Mouse (Mus musculus): ENCODE results near the gene Cdh24. TPM values are rescaled to one million over a fixed set of nuclear protein-coding genes. Genes with fewer than 3 reads are reported as not detected.

Gene Cdh24
- polyA plus RNA-seq, 1 experiment from 2014 or later = 5.1 TPM

DNA sequence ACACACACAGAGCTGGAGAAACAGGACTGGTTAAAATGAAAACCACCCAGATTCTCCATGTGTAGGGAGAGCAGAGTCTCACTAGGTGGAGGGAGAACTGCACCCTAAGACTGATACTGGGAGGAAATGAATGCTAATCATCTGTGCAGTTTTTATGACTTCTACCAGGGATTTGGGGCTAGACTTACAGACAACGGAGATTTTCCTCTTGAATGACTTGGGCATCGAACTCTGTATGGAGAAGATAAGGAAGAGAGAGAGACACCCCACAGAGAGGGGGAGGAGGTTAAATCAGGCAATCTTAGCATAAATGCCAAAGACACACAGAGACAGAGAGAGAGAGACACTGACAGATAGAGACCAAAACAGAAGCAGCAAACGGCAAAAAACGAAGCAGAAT, 6.7 kb upstream of the Cdh24 start:
- Histone ChIP-seq H3K4me1 (ENCODE audit: control insufficient read depth, insufficient read depth, low read length) (peaks cover 9% of the 10 kb centered on the region; the same call in 1 of the 2 replicates), H3K27ac (ENCODE audit: low read length) (no peak overlapping the region), H3K27me3 (ENCODE audit: control insufficient read depth, insufficient read depth, low read length) (no peaks in the 10 kb centered on the region), H3K9ac (replicated peaks; ENCODE audit: low read depth, low read length) (no peak overlapping the region), H3K4me2 (replicated peaks; ENCODE audit: low read depth, low read length) (no peak overlapping the region), H3K36me3 (ENCODE audit: control insufficient read depth, insufficient read depth, low read length) (peaks cover 81% of the 10 kb centered on the region), H3K4me3 (ENCODE audit: low read depth, low read length) (no peak overlapping the region), H3K9me3 (ENCODE audit: control insufficient read depth, low read depth, low read length) (no peaks in the 10 kb centered on the region)
- WGBS = 85% methylated on average over 4 of the region's 4 CpGs
- no peak for ATAC-seq (ENCODE audit: insufficient number of reproducible peaks, insufficient read depth, low FRiP score, low read depth)

DNA sequence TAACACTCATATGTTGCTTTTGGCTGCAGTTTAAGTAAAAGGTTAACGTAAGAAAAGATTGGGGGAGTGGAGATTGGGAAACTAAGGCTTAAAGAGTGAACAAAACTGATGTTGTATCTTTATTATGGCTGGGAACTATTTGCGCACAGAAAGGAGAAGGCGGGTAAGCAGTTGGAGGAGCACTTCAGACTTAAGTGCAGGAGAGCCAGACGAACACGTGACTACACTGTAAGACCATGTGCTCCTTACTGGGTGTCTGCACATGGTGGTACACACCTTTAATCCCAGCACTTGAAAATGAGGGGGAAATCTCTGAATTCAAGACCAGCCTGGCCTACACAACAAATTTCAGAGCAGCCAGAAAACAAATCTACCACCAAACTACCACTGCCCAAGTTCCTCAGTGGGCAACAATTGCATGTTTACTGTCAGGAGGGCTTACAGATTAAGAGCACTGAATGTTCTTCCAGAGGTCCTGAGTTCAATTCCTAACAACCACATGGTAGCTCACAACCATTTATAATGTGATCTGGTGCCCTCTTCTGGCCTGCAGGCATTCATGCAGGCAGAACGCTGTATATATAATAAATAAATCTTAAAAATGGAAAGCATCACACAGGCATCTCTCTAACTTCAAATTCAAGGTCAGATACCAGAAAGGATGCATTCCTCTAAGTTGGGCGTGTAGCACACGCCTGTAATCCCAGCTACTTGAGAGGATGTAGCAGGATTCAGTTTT, 5.9 kb upstream of the Cdh24 start:
- peaks cover 5% of the 10 kb centered on the region; the same call in 1 of the 2 replicates for H3K4me1 ChIP-seq (ENCODE audit: control insufficient read depth, insufficient read depth, low read length)
- peaks cover 90% of the 10 kb centered on the region for H3K36me3 ChIP-seq (ENCODE audit: control insufficient read depth, insufficient read depth, low read length)
- H3K4me3 ChIP-seq (ENCODE audit: low read depth, low read length) = no peak overlapping the region
- no peak for ATAC-seq (ENCODE audit: insufficient number of reproducible peaks, insufficient read depth, low FRiP score, low read depth)
- no peak overlapping the region for H3K4me2 ChIP-seq (replicated peaks; ENCODE audit: low read depth, low read length)
- no peaks in the 10 kb centered on the region for H3K9me3 ChIP-seq (ENCODE audit: control insufficient read depth, low read depth, low read length)
- no peak overlapping the region for H3K9ac ChIP-seq (replicated peaks; ENCODE audit: low read depth, low read length)
- H3K27me3 ChIP-seq (ENCODE audit: control insufficient read depth, insufficient read depth, low read length) = no peaks in the 10 kb centered on the region
- H3K27ac ChIP-seq (ENCODE audit: low read length) = no peak overlapping the region
- 91% methylated on average over 8 of the region's 8 CpGs for WGBS

DNA sequence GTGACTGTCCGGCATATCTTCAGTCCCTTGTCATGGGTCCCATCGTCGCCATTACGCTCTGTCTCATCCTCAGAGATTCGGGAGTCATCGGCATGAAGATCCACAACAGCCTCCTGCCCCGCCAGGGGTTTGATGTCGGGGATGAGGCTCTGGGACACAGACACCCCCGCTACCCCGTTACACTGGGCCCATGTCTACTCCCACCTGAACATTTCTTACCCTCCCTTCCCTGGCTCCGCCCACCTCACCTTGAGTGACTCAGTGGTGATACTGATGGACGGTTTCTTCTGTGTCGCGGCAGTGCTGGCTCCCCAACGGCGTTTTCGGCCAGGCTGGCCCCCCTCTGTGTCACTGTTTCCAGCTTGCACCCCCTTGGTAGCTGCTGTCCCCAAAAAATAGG, 5.3 kb upstream of the Cdh24 start:
- ATAC-seq (ENCODE audit: insufficient number of reproducible peaks, insufficient read depth, low FRiP score, low read depth) = no peak
- H3K9ac ChIP-seq (replicated peaks; ENCODE audit: low read depth, low read length) = no peak overlapping the region

DNA sequence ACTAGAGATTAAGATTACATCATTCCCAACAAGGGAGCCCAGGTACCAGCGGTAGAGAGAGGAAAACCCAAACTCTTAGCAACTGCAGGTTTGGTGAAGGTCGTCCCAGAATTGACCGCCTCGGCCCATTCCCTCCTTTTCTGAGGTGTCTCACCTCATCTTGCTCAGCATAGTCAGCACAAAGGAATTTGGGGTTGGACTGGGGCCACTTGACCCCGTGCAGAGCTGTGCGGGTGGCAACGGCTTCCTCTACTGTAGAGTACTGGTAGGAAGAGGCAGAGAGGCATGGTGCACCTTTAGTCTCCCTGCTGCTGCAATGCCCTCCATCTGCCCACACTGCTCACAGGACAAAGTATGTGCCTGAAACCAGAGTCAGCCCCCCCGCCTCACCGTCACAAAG, 3.1 kb upstream of the Cdh24 start:
- H3K4me3 ChIP-seq (ENCODE audit: low read depth, low read length) = no peak overlapping the region
- H3K9me3 ChIP-seq (ENCODE audit: control insufficient read depth, low read depth, low read length) = no peaks in the 10 kb centered on the region
- H3K9ac ChIP-seq (replicated peaks; ENCODE audit: low read depth, low read length) = no peak overlapping the region
- H3K4me1 ChIP-seq (ENCODE audit: control insufficient read depth, insufficient read depth, low read length) = peaks cover 9% of the 10 kb centered on the region; the same call in 1 of the 2 replicates
- ATAC-seq (ENCODE audit: insufficient number of reproducible peaks, insufficient read depth, low FRiP score, low read depth) = no peak
- no peak overlapping the region for H3K27ac ChIP-seq (ENCODE audit: low read length)
- H3K27me3 ChIP-seq (ENCODE audit: control insufficient read depth, insufficient read depth, low read length) = no peaks in the 10 kb centered on the region
- peaks cover 69% of the 10 kb centered on the region for H3K36me3 ChIP-seq (ENCODE audit: control insufficient read depth, insufficient read depth, low read length)
- no peak overlapping the region for H3K4me2 ChIP-seq (replicated peaks; ENCODE audit: low read depth, low read length)
- 87% methylated on average over 9 of the region's 9 CpGs for WGBS

More for the DNA sequence above, 5.3 kb upstream of the Cdh24 start:
- no peaks in the 10 kb centered on the region for H3K4me1 ChIP-seq (ENCODE audit: control insufficient read depth, insufficient read depth, low read length)
- no peak overlapping the region for H3K27ac ChIP-seq (ENCODE audit: low read length)
- 94% methylated on average over 17 of the region's 17 CpGs for WGBS
- no peaks in the 10 kb centered on the region for H3K27me3 ChIP-seq (ENCODE audit: control insufficient read depth, insufficient read depth, low read length)
- H3K9me3 ChIP-seq (ENCODE audit: control insufficient read depth, low read depth, low read length) = no peaks in the 10 kb centered on the region
- no peak overlapping the region for H3K4me3 ChIP-seq (ENCODE audit: low read depth, low read length)
- H3K4me2 ChIP-seq (replicated peaks; ENCODE audit: low read depth, low read length) = no peak overlapping the region
- H3K36me3 ChIP-seq (ENCODE audit: control insufficient read depth, insufficient read depth, low read length) = peaks cover 87% of the 10 kb centered on the region

DNA sequence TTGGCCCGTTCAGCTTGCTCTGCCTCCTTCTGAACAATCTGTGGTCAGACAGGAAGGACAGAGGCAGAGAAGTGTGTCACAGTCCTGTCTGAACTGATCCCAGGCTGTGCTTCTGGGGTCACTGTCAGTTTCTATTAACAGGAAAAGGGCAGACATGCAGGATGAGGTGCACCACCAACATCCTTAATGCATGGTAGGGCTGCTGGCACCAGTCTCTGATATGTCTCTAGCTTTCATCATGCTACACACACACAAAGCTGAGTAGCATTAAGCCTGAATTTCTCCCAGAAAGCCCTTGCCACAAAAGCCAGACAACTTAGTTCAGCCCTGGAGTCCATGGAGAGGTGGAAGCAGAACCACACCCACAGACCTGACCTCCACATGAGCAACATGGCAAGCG, 1.8 kb upstream of the Cdh24 start:
- Histone ChIP-seq H3K9ac (replicated peaks; ENCODE audit: low read depth, low read length) (no peak overlapping the region), H3K27me3 (ENCODE audit: control insufficient read depth, insufficient read depth, low read length) (no peaks in the 10 kb centered on the region), H3K4me1 (ENCODE audit: control insufficient read depth, insufficient read depth, low read length) (peaks cover 11% of the 10 kb centered on the region; the same call in 1 of the 2 replicates), H3K27ac (ENCODE audit: low read length) (no peak overlapping the region), H3K4me3 (ENCODE audit: low read depth, low read length) (no peak overlapping the region), H3K9me3 (ENCODE audit: control insufficient read depth, low read depth, low read length) (no peaks in the 10 kb centered on the region), H3K4me2 (replicated peaks; ENCODE audit: low read depth, low read length) (no peak overlapping the region), H3K36me3 (ENCODE audit: control insufficient read depth, insufficient read depth, low read length) (peaks cover 62% of the 10 kb centered on the region)
- WGBS = 87% methylated on average over 2 of the region's 2 CpGs
- no peak for ATAC-seq (ENCODE audit: insufficient number of reproducible peaks, insufficient read depth, low FRiP score, low read depth)

DNA sequence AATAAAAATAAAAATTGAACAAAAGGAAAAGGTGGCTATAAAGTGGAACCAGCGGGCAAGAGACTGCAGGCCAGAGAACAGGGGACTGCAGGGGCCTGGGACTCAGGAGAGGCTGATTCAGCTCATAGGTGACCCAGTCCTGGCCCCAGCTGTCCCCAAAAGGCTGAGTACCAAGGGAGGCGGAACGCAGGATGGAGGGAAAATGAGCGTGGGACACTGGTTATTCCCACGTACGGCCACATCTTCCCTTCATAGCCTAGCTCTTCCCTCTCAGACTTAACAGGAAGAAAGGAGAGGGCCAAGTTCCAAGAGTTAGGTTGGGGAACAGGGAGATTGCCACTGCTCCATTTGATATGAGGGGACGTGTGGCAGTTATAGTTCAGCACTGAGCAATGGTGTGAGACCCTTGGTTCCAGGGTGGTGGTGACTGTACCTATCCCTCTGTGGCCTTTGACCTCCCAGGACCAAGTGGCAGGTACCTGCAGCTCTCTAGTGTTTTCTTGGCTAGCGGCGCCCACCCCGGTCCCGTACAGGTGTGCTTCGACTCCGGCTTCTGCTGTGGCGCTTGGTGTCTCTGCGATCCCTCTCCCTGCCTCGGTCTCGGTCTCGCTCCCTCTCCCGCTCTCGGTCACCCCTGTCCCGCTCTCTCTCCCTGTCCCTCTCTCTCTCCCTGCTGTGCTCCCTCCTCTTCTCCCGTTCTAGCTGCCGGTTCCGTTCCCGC, 1.2 kb upstream of the Cdh24 start:
- no peaks in the 10 kb centered on the region for H3K27me3 ChIP-seq (ENCODE audit: control insufficient read depth, insufficient read depth, low read length)
- H3K27ac ChIP-seq (ENCODE audit: low read length) = no peak overlapping the region
- H3K4me1 ChIP-seq (ENCODE audit: control insufficient read depth, insufficient read depth, low read length) = peaks cover 11% of the 10 kb centered on the region; the same call in 1 of the 2 replicates
- no peak overlapping the region for H3K4me2 ChIP-seq (replicated peaks; ENCODE audit: low read depth, low read length)
- H3K36me3 ChIP-seq (ENCODE audit: control insufficient read depth, insufficient read depth, low read length) = peaks cover 60% of the 10 kb centered on the region
- ATAC-seq (ENCODE audit: insufficient number of reproducible peaks, insufficient read depth, low FRiP score, low read depth) = no peak
- no peaks in the 10 kb centered on the region for H3K9me3 ChIP-seq (ENCODE audit: control insufficient read depth, low read depth, low read length)
- 78% methylated on average over 25 of the region's 25 CpGs for WGBS
- H3K9ac ChIP-seq (replicated peaks; ENCODE audit: low read depth, low read length) = no peak overlapping the region
- H3K4me3 ChIP-seq (ENCODE audit: low read depth, low read length) = no peak overlapping the region

DNA sequence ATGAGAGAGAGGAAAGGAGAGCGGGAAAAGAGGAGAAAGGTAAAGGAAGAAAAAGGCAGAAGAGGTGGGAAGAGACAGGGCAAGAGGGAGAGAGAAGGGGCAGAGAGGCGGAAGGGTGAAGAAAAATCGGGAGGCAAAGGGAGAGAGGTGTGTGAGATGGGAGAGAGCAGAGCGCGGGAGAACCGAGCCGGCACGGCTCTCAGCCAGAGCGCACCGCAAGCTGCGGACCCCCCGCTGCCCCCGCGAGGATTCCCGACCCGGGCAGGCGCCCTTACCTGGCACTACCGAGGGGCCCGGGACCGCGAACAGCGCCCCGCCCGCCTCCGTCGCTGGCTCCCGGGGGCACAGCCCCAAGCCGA, 239 bp downstream of the Cdh24 start, which contains the start of gene Gm17606:
Gene Gm17606 (plus strand): TSS at position 7 of the 359 bp plus-strand sequence.
- H3K9ac ChIP-seq (replicated peaks; ENCODE audit: low read depth, low read length) = peak within 1 kb of the TSS; percentile 76

DNA sequence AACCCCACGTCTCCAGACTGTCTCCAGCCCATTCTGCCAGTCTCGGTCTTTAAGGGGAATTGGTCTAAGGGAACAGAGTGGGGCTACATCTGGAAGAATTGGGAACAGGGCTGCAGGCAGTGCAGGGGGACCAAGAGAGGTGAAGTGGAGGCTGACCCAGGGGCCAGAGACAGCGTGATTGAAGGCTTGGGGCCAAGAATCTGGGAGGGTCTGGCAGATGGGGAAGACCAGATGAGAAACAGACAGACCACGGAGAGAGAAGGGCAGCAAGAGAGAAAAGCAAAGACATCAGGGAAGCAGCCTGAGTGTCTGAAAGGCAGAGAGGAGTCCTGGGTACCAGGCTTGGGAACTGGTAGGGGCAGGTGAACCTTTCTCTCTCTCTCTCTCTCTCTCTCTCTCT, 1.0 kb downstream of the Cdh24 start:
- 13% methylated on average over 4 of the region's 4 CpGs for WGBS
- H3K9me3 ChIP-seq (ENCODE audit: control insufficient read depth, low read depth, low read length) = no peaks in the 10 kb centered on the region
- no peak overlapping the region for H3K9ac ChIP-seq (replicated peaks; ENCODE audit: low read depth, low read length)
- no peak for ATAC-seq (ENCODE audit: insufficient number of reproducible peaks, insufficient read depth, low FRiP score, low read depth)
- no peaks in the 10 kb centered on the region for H3K27me3 ChIP-seq (ENCODE audit: control insufficient read depth, insufficient read depth, low read length)
- peak overlapping the region; percentile 85 for H3K4me2 ChIP-seq (replicated peaks; ENCODE audit: low read depth, low read length)
- no peak overlapping the region for H3K27ac ChIP-seq (ENCODE audit: low read length)
- H3K36me3 ChIP-seq (ENCODE audit: control insufficient read depth, insufficient read depth, low read length) = peaks cover 50% of the 10 kb centered on the region
- H3K4me3 ChIP-seq (ENCODE audit: low read depth, low read length) = peak overlapping the region; percentile 49
- H3K4me1 ChIP-seq (ENCODE audit: control insufficient read depth, insufficient read depth, low read length) = peaks cover 11% of the 10 kb centered on the region; the same call in 1 of the 2 replicates

More for the DNA sequence above, 239 bp downstream of the Cdh24 start, which contains the start of gene Gm17606:
- 3% methylated on average over 22 of the region's 28 CpGs for WGBS
- Histone ChIP-seq H3K27me3 (ENCODE audit: control insufficient read depth, insufficient read depth, low read length) (no peaks in the 10 kb centered on the region), H3K9me3 (ENCODE audit: control insufficient read depth, low read depth, low read length) (no peaks in the 10 kb centered on the region), H3K27ac (ENCODE audit: low read length) (peak within 1 kb of the TSS; percentile 64), H3K4me2 (replicated peaks; ENCODE audit: low read depth, low read length) (peak within 1 kb of the TSS; percentile 85), H3K36me3 (ENCODE audit: control insufficient read depth, insufficient read depth, low read length) (peaks cover 56% of the 10 kb centered on the region), H3K4me1 (ENCODE audit: control insufficient read depth, insufficient read depth, low read length) (peaks cover 11% of the 10 kb centered on the region; the same call in 1 of the 2 replicates), H3K4me3 (ENCODE audit: low read depth, low read length) (peak within 1 kb of the TSS; percentile 49)
- peak; percentile 20; the same call in 1 of the 2 replicates for ATAC-seq (ENCODE audit: insufficient number of reproducible peaks, insufficient read depth, low FRiP score, low read depth)
